Mouse (Mus musculus) hindbrain, embryonic 14.5 days (tissue): Measurements from ENCODE around the gene 2810021J22Rik. TPM values are rescaled to one million over a fixed set of nuclear protein-coding genes. Genes with fewer than 3 reads are reported as not detected.

ENCODE experiments used
- ATAC-seq: fragments of 200-750 bp; cut with Nextera tagmentation; 2 replicates; pipeline ENCODE4 v1.8.0; 2017; ENCODE audit warnings: moderate number of reproducible peaks, mild to moderate bottlenecking, moderate TSS enrichment, moderate library complexity; ENCODE audit not compliant: low FRiP score
- DNase-seq: peaks from one replicate; pipeline ENCODE4 v3.0.0-alpha.2; 2015; ENCODE audit warnings: low spot score
- H3K27ac ChIP-seq: fragments of 300-500 bp; sonication (generic); 2 replicates; pipeline ENCODE4 v1.5.1; 2014; ENCODE audit warnings: mild to moderate bottlenecking, moderate library complexity
- H3K27me3 ChIP-seq: fragments of 300-500 bp; sonication (generic); 2 replicates; pipeline ENCODE4 v1.6.1; 2014; ENCODE audit warnings: mild to moderate bottlenecking, low read length, mixed read lengths; ENCODE audit not compliant: control insufficient read depth, insufficient read depth
- H3K36me3 ChIP-seq: fragments of 300-500 bp; sonication (generic); replicated peaks from 2 replicates; pipeline ENCODE4 v1.6.1; 2014; ENCODE audit not compliant: control insufficient read depth, insufficient read depth
- H3K4me1 ChIP-seq: fragments of 300-500 bp; sonication (generic); replicated peaks from 2 replicates; pipeline ENCODE4 v1.6.1; 2014; ENCODE audit warnings: antibody characterized with exemption, low read length, mixed read lengths; ENCODE audit not compliant: control insufficient read depth, insufficient read depth
- H3K4me2 ChIP-seq: fragments of 300-500 bp; sonication (generic); replicated peaks from 2 replicates; pipeline ENCODE4 v1.6.1; 2014; ENCODE audit warnings: mild to moderate bottlenecking, moderate library complexity
- H3K4me3 ChIP-seq: fragments of 300-500 bp; sonication (generic); replicated peaks from 2 replicates; pipeline ENCODE4 v1.5.1; 2014; ENCODE audit warnings: mild to moderate bottlenecking, low read length
- H3K9ac ChIP-seq: fragments of 300-500 bp; sonication (generic); 2 replicates; pipeline ENCODE4 v1.6.1; 2014
- H3K9me3 ChIP-seq: fragments of 300-500 bp; sonication (generic); 2 replicates; pipeline ENCODE4 v1.6.1; 2016; ENCODE audit warnings: low read length; ENCODE audit not compliant: control insufficient read depth
- WGBS: fragments of 180-500 bp; shearing (Covaris S2); extraction: QIAGEN DNeasy Blood & Tissue Kit; methylation state at CpG from one replicate; pipeline ENCODE4 v1.1.7; 2014; 5-methylcytosine and 5-hydroxymethylcytosine counted together
- polyA plus RNA-seq: library from polyadenylated mRNA; unstranded; fragments of >200 nt; fragmentation: Nextera tagmentation; extraction: Ambion mirVana; gene quantifications from 2 replicates; pipeline ENCODE4 v1.2.1, GENCODE M21; 2014

2810021J22Rik gene
- polyA plus RNA-seq, 1 experiment from 2014 or later = 14.6 TPM

GRCm38 (mm10) chr11:58904838-58905237 is 37.8 kb downstream of the 2810021J22Rik start:
- Histone ChIP-seq H3K36me3 (peaks cover 24% of the 10 kb centered on the region), H3K27ac (no peak overlapping the region), H3K4me3 (no peak overlapping the region), H3K9me3 (no peaks in the 10 kb centered on the region), H3K4me2 (0 out of 2 replicates have a peak overlapping the region, but pooled peaks have one; percentile 90), H3K27me3 (no peaks in the 10 kb centered on the region), H3K9ac (no peak overlapping the region), H3K4me1 (peaks cover 14% of the 10 kb centered on the region)
- 46% methylated on average over 6 of the region's 6 CpGs for WGBS
- DNase-seq (no peak), ATAC-seq (no peak)

- Histone ChIP-seq H3K4me1 (no peaks in the 10 kb centered on the region), H3K9ac (no peak overlapping the region), H3K9me3 (no peaks in the 10 kb centered on the region), H3K4me3 (no peak overlapping the region), H3K36me3 (no peaks in the 10 kb centered on the region), H3K4me2 (no peak overlapping the region), H3K27ac (no peak overlapping the region), H3K27me3 (no peaks in the 10 kb centered on the region)
- WGBS = 91% methylated on average over 1 of the region's 1 CpGs
- DNase-seq (no peak), ATAC-seq (no peak)
Measured at GRCm38 (mm10) chr11:58913776-58914175, 46.8 kb downstream of the 2810021J22Rik start.

GRCm38 (mm10) chr11:58914461-58915028 is 47.5 kb downstream of the 2810021J22Rik start:
- H3K27ac ChIP-seq = no peak overlapping the region
- 19% methylated on average over 17 of the region's 17 CpGs for WGBS
- DNase-seq = peak; percentile 76

GRCm38 (mm10) chr11:58916879-58917744 is 50.1 kb downstream of the 2810021J22Rik start:
- no peaks in the 10 kb centered on the region for H3K4me1 ChIP-seq
- no peaks in the 10 kb centered on the region for H3K9me3 ChIP-seq
- no peak for DNase-seq
- no peak overlapping the region for H3K4me3 ChIP-seq
- ATAC-seq = no peak
- no peaks in the 10 kb centered on the region for H3K36me3 ChIP-seq
- H3K9ac ChIP-seq = no peak overlapping the region
- H3K27ac ChIP-seq = no peak overlapping the region
- 50% methylated on average over 14 of the region's 14 CpGs for WGBS
- H3K27me3 ChIP-seq = no peaks in the 10 kb centered on the region
- H3K4me2 ChIP-seq = no peak overlapping the region

More at GRCm38 (mm10) chr11:58914461-58915028, 47.5 kb downstream of the 2810021J22Rik start:
- H3K4me2 ChIP-seq = peak overlapping the region; percentile 51
- peak overlapping the region; percentile 18 for H3K4me3 ChIP-seq
- no peaks in the 10 kb centered on the region for H3K9me3 ChIP-seq
- ATAC-seq = peak; percentile 48; the same call in 1 of the 2 replicates
- peak overlapping the region; percentile 48 for H3K9ac ChIP-seq
- H3K36me3 ChIP-seq = no peaks in the 10 kb centered on the region
- no peaks in the 10 kb centered on the region for H3K27me3 ChIP-seq
- H3K4me1 ChIP-seq = no peaks in the 10 kb centered on the region

- 88% methylated on average over 12 of the region's 12 CpGs for WGBS
- ATAC-seq = no peak
- H3K4me3 ChIP-seq = no peak within 1 kb of the TSS
Measured at GRCm38 (mm10) chr11:58917745-58918366, 50.8 kb downstream of the 2810021J22Rik start, which contains the start of gene Btnl10. TSS of gene Btnl10 (plus strand) at chr11:58917908.

GRCm38 (mm10) chr11:58918759-58919158 is 51.7 kb downstream of the 2810021J22Rik start:
- no peaks in the 10 kb centered on the region for H3K9me3 ChIP-seq
- no peak for ATAC-seq
- WGBS = 71% methylated on average over 5 of the region's 5 CpGs
- H3K4me1 ChIP-seq = no peaks in the 10 kb centered on the region
- H3K36me3 ChIP-seq = no peaks in the 10 kb centered on the region
- H3K27me3 ChIP-seq = no peaks in the 10 kb centered on the region
- H3K27ac ChIP-seq = no peak overlapping the region
- no peak for DNase-seq
- H3K4me2 ChIP-seq = no peak overlapping the region
- no peak overlapping the region for H3K9ac ChIP-seq
- H3K4me3 ChIP-seq = no peak overlapping the region

More at GRCm38 (mm10) chr11:58917745-58918366, 50.8 kb downstream of the 2810021J22Rik start, which contains the start of gene Btnl10:
- H3K27ac ChIP-seq = no peak within 1 kb of the TSS
- DNase-seq = no peak
- no peaks in the 10 kb centered on the region for H3K36me3 ChIP-seq
- H3K4me2 ChIP-seq = no peak within 1 kb of the TSS
- no peaks in the 10 kb centered on the region for H3K9me3 ChIP-seq
- no peaks in the 10 kb centered on the region for H3K27me3 ChIP-seq
- H3K9ac ChIP-seq = no peak within 1 kb of the TSS
- no peaks in the 10 kb centered on the region for H3K4me1 ChIP-seq

GRCm38 (mm10) chr11:58922420-58922819 is 55.4 kb downstream of the 2810021J22Rik start:
- H3K4me3 ChIP-seq = no peak overlapping the region
- WGBS = 82% methylated on average over 9 of the region's 9 CpGs
- ATAC-seq (no peak), DNase-seq (no peak)
- no peaks in the 10 kb centered on the region for H3K27me3 ChIP-seq
- no peaks in the 10 kb centered on the region for H3K9me3 ChIP-seq
- no peak overlapping the region for H3K4me2 ChIP-seq
- no peaks in the 10 kb centered on the region for H3K4me1 ChIP-seq
- no peak overlapping the region for H3K27ac ChIP-seq
- no peak overlapping the region for H3K9ac ChIP-seq
- no peaks in the 10 kb centered on the region for H3K36me3 ChIP-seq

GRCm38 (mm10) chr11:58926651-58927050 is 59.6 kb downstream of the 2810021J22Rik start:
- Histone ChIP-seq H3K27me3 (no peaks in the 10 kb centered on the region), H3K4me1 (no peaks in the 10 kb centered on the region), H3K9ac (no peak overlapping the region), H3K27ac (no peak overlapping the region), H3K9me3 (no peaks in the 10 kb centered on the region), H3K36me3 (peaks cover 13% of the 10 kb centered on the region), H3K4me3 (no peak overlapping the region), H3K4me2 (no peak overlapping the region)
- no peak for DNase-seq
- ATAC-seq = no peak
- 87% methylated on average over 2 of the region's 3 CpGs for WGBS

GRCm38 (mm10) chr11:58927053-58927452 is 60.0 kb downstream of the 2810021J22Rik start:
- DNase-seq (no peak), ATAC-seq (no peak)
- Histone ChIP-seq H3K4me2 (no peak overlapping the region), H3K36me3 (peaks cover 17% of the 10 kb centered on the region), H3K4me3 (no peak overlapping the region), H3K27ac (no peak overlapping the region), H3K27me3 (no peaks in the 10 kb centered on the region), H3K9ac (no peak overlapping the region), H3K4me1 (no peaks in the 10 kb centered on the region), H3K9me3 (no peaks in the 10 kb centered on the region)
- WGBS = 80% methylated on average over 2 of the region's 2 CpGs
